Mouse (Mus musculus): ENCODE results near the gene Prr5.

The Prr5 gene

GRCm38 (mm10) chr15:84657384-84658064, 11.9 kb upstream of the Prr5 start:
- DNase-seq (ENCODE audit: low read depth), result no peak

GRCm38 (mm10) chr15:84658655-84659054, 10.8 kb upstream of the Prr5 start:
- no peak for DNase-seq (ENCODE audit: low read depth)

GRCm38 (mm10) chr15:84659856-84660255, 9.6 kb upstream of the Prr5 start:
- DNase-seq (ENCODE audit: low read depth), result no peak

GRCm38 (mm10) chr15:84661274-84661673, 8.1 kb upstream of the Prr5 start:
- no peak for DNase-seq (ENCODE audit: low read depth)

- peak; percentile 56 for DNase-seq (ENCODE audit: low read depth)
These were observed 6.3 kb upstream of the Prr5 start for GRCm38 (mm10) chr15:84662952-84663684.

GRCm38 (mm10) chr15:84663685-84664060, 5.7 kb upstream of the Prr5 start:
- DNase-seq (ENCODE audit: low read depth), result no peak

GRCm38 (mm10) chr15:84664542-84665460, 4.6 kb upstream of the Prr5 start:
- no peak for DNase-seq (ENCODE audit: low read depth)

- DNase-seq (ENCODE audit: low read depth), result no peak
These were observed 3.8 kb upstream of the Prr5 start for GRCm38 (mm10) chr15:84665662-84666061.

- no peak for DNase-seq (ENCODE audit: low read depth)
These were observed 3.4 kb upstream of the Prr5 start for GRCm38 (mm10) chr15:84666065-84666464.

GRCm38 (mm10) chr15:84667601-84668000, 1.8 kb upstream of the Prr5 start:
- no peak for DNase-seq (ENCODE audit: low read depth)

- DNase-seq (ENCODE audit: low read depth), result no peak
These were observed 594 bp downstream of the Prr5 start for GRCm38 (mm10) chr15:84669771-84670656.

GRCm38 (mm10) chr15:84670657-84671055, 1.2 kb downstream of the Prr5 start:
- no peak for DNase-seq (ENCODE audit: low read depth)

GRCm38 (mm10) chr15:84671401-84672307, 2.2 kb downstream of the Prr5 start:
- DNase-seq (ENCODE audit: low read depth), result peak; percentile 48

- no peak for DNase-seq (ENCODE audit: low read depth)
These were observed 2.8 kb downstream of the Prr5 start for GRCm38 (mm10) chr15:84672308-84672615.

- DNase-seq (ENCODE audit: low read depth), result no peak
These were observed 3.2 kb downstream of the Prr5 start for GRCm38 (mm10) chr15:84672616-84673015.

GRCm38 (mm10) chr15:84674329-84675067, 5.1 kb downstream of the Prr5 start:
- DNase-seq (ENCODE audit: low read depth), result no peak

- no peak for DNase-seq (ENCODE audit: low read depth)
These were observed 5.9 kb downstream of the Prr5 start for GRCm38 (mm10) chr15:84675317-84675716.

GRCm38 (mm10) chr15:84677943-84678342, 8.5 kb downstream of the Prr5 start:
- DNase-seq (ENCODE audit: low read depth), result no peak

- peak; percentile 45 for DNase-seq (ENCODE audit: low read depth)
These were observed 9.7 kb downstream of the Prr5 start for GRCm38 (mm10) chr15:84679090-84679489.

GRCm38 (mm10) chr15:84679794-84680193, 10.4 kb downstream of the Prr5 start:
- DNase-seq (ENCODE audit: low read depth), result no peak

Measured in induced T-regulatory cell, adult 2 months (primary cell).